Mouse (Mus musculus) liver, embryonic 12.5 days (tissue): ENCODE data around the gene Svs5. TPM values are rescaled to one million over a fixed set of nuclear protein-coding genes. Genes with fewer than 3 reads are reported as not detected.
"Not testable (repeated sequence)": the region's sequence is repeated elsewhere in the genome, so short reads cannot be mapped to it uniquely, and the experiment has no call there.

Experiments used
- ATAC-seq: fragments of 200-750 bp; cut with Nextera tagmentation; 2 replicates; pipeline ENCODE4 v1.8.0; 2017; ENCODE audit warnings: moderate number of reproducible peaks, mild to moderate bottlenecking, moderate library complexity
- H3K27ac ChIP-seq: fragments of 300-500 bp; sonication (generic); 2 replicates; pipeline ENCODE4 v1.5.1; 2016; ENCODE audit warnings: mild to moderate bottlenecking
- H3K27me3 ChIP-seq: fragments of 300-500 bp; sonication (generic); replicated peaks from 2 replicates; pipeline ENCODE4 v1.6.1; 2016; ENCODE audit warnings: mild to moderate bottlenecking, moderate library complexity
- H3K36me3 ChIP-seq: fragments of 300-500 bp; sonication (generic); 2 replicates; pipeline ENCODE4 v1.6.1; 2016; ENCODE audit warnings: mild to moderate bottlenecking, moderate library complexity
- H3K4me1 ChIP-seq: fragments of 300-500 bp; sonication (generic); 2 replicates; pipeline ENCODE4 v1.6.1; 2016
- H3K4me2 ChIP-seq: fragments of 300-500 bp; sonication (generic); 2 replicates; pipeline ENCODE4 v1.6.1; 2016; ENCODE audit warnings: mild to moderate bottlenecking, moderate library complexity
- H3K4me3 ChIP-seq: fragments of 300-500 bp; sonication (generic); 2 replicates; pipeline ENCODE4 v1.5.1; 2016; ENCODE audit warnings: mild to moderate bottlenecking, moderate library complexity
- H3K9ac ChIP-seq: fragments of 300-500 bp; sonication (generic); 2 replicates; pipeline ENCODE4 v1.6.1; 2016; ENCODE audit warnings: mild to moderate bottlenecking, moderate library complexity
- H3K9me3 ChIP-seq: fragments of 300-500 bp; sonication (generic); replicated peaks from 2 replicates; pipeline ENCODE4 v1.6.1; 2016; ENCODE audit warnings: mild to moderate bottlenecking, moderate library complexity
- WGBS: fragments of 180-500 bp; shearing (Covaris S2); methylation state at CpG from one replicate; pipeline ENCODE4 v1.1.7; 2016; ENCODE audit not compliant: insufficient replicate concordance; 5-methylcytosine and 5-hydroxymethylcytosine counted together
- polyA plus RNA-seq: library from polyadenylated mRNA; unstranded; fragments of >200 nt; fragmentation: Nextera tagmentation; extraction: Ambion mirVana; gene quantifications from 2 replicates; pipeline ENCODE4 v1.2.1, GENCODE M21; 2016

Svs5 gene
- not detected in 2 replicates for polyA plus RNA-seq

- H3K27ac ChIP-seq, H3K27me3 ChIP-seq, H3K4me1 ChIP-seq, ATAC-seq, H3K9me3 ChIP-seq, H3K9ac ChIP-seq, H3K4me2 ChIP-seq, H3K4me3 ChIP-seq, H3K36me3 ChIP-seq: not testable (repeated sequence)
- WGBS: 39% methylated on average over 3 of the region's 3 CpGs
Measured at GRCm38 (mm10) chr2:164332440-164332839, at the start of gene Svs5. TSS of gene Svs5 (plus strand) at chr2:164332740.

- H3K9ac ChIP-seq, H3K36me3 ChIP-seq, H3K27me3 ChIP-seq, H3K4me1 ChIP-seq, H3K4me2 ChIP-seq, ATAC-seq, H3K4me3 ChIP-seq, H3K9me3 ChIP-seq, H3K27ac ChIP-seq: not testable (repeated sequence)
- WGBS: 55% methylated on average over 1 of the region's 1 CpGs
Measured at GRCm38 (mm10) chr2:164288968-164289367, 43.6 kb upstream of the Svs5 start, which contains the start of gene Svs3a. TSS of gene Svs3a (plus strand) at chr2:164289268.

- ATAC-seq: no peak
- WGBS: 68% methylated on average over 5 of the region's 5 CpGs
- no peak overlapping the region for H3K27ac ChIP-seq
Measured at GRCm38 (mm10) chr2:164312599-164312998, 19.9 kb upstream of the Svs5 start.

GRCm38 (mm10) chr2:164315460-164315859 is 17.1 kb upstream of the Svs5 start:
- H3K27me3 ChIP-seq, H3K9me3 ChIP-seq: not testable (repeated sequence)

More at GRCm38 (mm10) chr2:164312599-164312998, 19.9 kb upstream of the Svs5 start:
- no peak overlapping the region for H3K4me2 ChIP-seq
- no peaks in the 10 kb centered on the region for H3K27me3 ChIP-seq
- H3K4me1 ChIP-seq: no peaks in the 10 kb centered on the region
- no peak overlapping the region for H3K4me3 ChIP-seq
- no peak overlapping the region for H3K9ac ChIP-seq
- no peaks in the 10 kb centered on the region for H3K9me3 ChIP-seq
- H3K36me3 ChIP-seq: no peaks in the 10 kb centered on the region

GRCm38 (mm10) chr2:164316451-164316850 is 16.1 kb upstream of the Svs5 start, which contains the start of gene Svs6:
TSS of gene Svs6 (plus strand) at chr2:164316751.
- WGBS: 55% methylated on average over 1 of the region's 1 CpGs
- not testable (repeated sequence) for H3K36me3 ChIP-seq, H3K4me1 ChIP-seq, H3K9ac ChIP-seq, H3K4me2 ChIP-seq, H3K9me3 ChIP-seq, H3K27ac ChIP-seq, H3K27me3 ChIP-seq, ATAC-seq, H3K4me3 ChIP-seq

More at GRCm38 (mm10) chr2:164315460-164315859, 17.1 kb upstream of the Svs5 start:
- H3K27ac ChIP-seq, H3K36me3 ChIP-seq, H3K4me3 ChIP-seq, ATAC-seq, H3K9ac ChIP-seq, H3K4me1 ChIP-seq, H3K4me2 ChIP-seq: not testable (repeated sequence)

- Histone ChIP-seq H3K4me3 (no peak overlapping the region), H3K4me1 (no peaks in the 10 kb centered on the region), H3K36me3 (no peaks in the 10 kb centered on the region), H3K9ac (no peak overlapping the region), H3K27ac (no peak overlapping the region), H3K27me3 (no peaks in the 10 kb centered on the region), H3K4me2 (no peak overlapping the region), H3K9me3 (no peaks in the 10 kb centered on the region)
- 70% methylated on average over 6 of the region's 6 CpGs for WGBS
- ATAC-seq: no peak
Measured at GRCm38 (mm10) chr2:164320983-164321382, 11.6 kb upstream of the Svs5 start.

- H3K36me3 ChIP-seq, H3K27me3 ChIP-seq, H3K4me2 ChIP-seq, H3K4me1 ChIP-seq, H3K27ac ChIP-seq, H3K9ac ChIP-seq, H3K4me3 ChIP-seq, ATAC-seq, H3K9me3 ChIP-seq: not testable (repeated sequence)
- WGBS: 50% methylated on average over 1 of the region's 1 CpGs
Measured at GRCm38 (mm10) chr2:164343732-164344131, 11.2 kb downstream of the Svs5 start.

- not testable (repeated sequence) for H3K4me3 ChIP-seq, H3K36me3 ChIP-seq, H3K4me1 ChIP-seq, H3K9me3 ChIP-seq, H3K27ac ChIP-seq, H3K9ac ChIP-seq, H3K27me3 ChIP-seq, H3K4me2 ChIP-seq, ATAC-seq
Measured at GRCm38 (mm10) chr2:164347697-164348096, 15.2 kb downstream of the Svs5 start.

- Histone ChIP-seq H3K27me3 (no peaks in the 10 kb centered on the region), H3K9ac (no peak overlapping the region), H3K9me3 (no peaks in the 10 kb centered on the region), H3K36me3 (no peaks in the 10 kb centered on the region), H3K4me1 (no peaks in the 10 kb centered on the region), H3K4me3 (no peak overlapping the region), H3K27ac (no peak overlapping the region), H3K4me2 (no peak overlapping the region)
- WGBS: 85% methylated on average over 3 of the region's 3 CpGs
- ATAC-seq: no peak
Measured at GRCm38 (mm10) chr2:164348980-164349379, 16.4 kb downstream of the Svs5 start.

GRCm38 (mm10) chr2:164352697-164353096 is 20.2 kb downstream of the Svs5 start:
- Histone ChIP-seq H3K4me1 (no peaks in the 10 kb centered on the region), H3K9me3 (no peaks in the 10 kb centered on the region), H3K4me2 (no peak overlapping the region), H3K9ac (no peak overlapping the region), H3K4me3 (no peak overlapping the region), H3K27ac (no peak overlapping the region), H3K36me3 (no peaks in the 10 kb centered on the region), H3K27me3 (no peaks in the 10 kb centered on the region; the same call in 1 of the 2 replicates)
- WGBS: 61% methylated on average over 3 of the region's 3 CpGs
- no peak for ATAC-seq

GRCm38 (mm10) chr2:164353356-164353755 is 20.8 kb downstream of the Svs5 start:
- Histone ChIP-seq H3K36me3 (no peaks in the 10 kb centered on the region), H3K4me3 (no peak overlapping the region), H3K9me3 (no peaks in the 10 kb centered on the region), H3K4me2 (no peak overlapping the region), H3K27me3 (no peaks in the 10 kb centered on the region; the same call in 1 of the 2 replicates), H3K27ac (no peak overlapping the region), H3K4me1 (no peaks in the 10 kb centered on the region), H3K9ac (no peak overlapping the region)
- WGBS: 69% methylated on average over 11 of the region's 11 CpGs
- no peak for ATAC-seq

- H3K4me2 ChIP-seq: no peak overlapping the region
- H3K36me3 ChIP-seq: no peaks in the 10 kb centered on the region
- WGBS: 61% methylated on average over 11 of the region's 11 CpGs
- no peak overlapping the region for H3K27ac ChIP-seq
- peaks cover 9% of the 10 kb centered on the region; the same call in 1 of the 2 replicates for H3K27me3 ChIP-seq
- no peaks in the 10 kb centered on the region for H3K4me1 ChIP-seq
- no peak overlapping the region for H3K9ac ChIP-seq
- H3K4me3 ChIP-seq: no peak overlapping the region
- no peaks in the 10 kb centered on the region for H3K9me3 ChIP-seq
- no peak for ATAC-seq
Measured at GRCm38 (mm10) chr2:164356177-164356967, 23.8 kb downstream of the Svs5 start.

- no peak overlapping the region for H3K9ac ChIP-seq
- peaks cover 10% of the 10 kb centered on the region; the same call in 1 of the 2 replicates for H3K27me3 ChIP-seq
- H3K9me3 ChIP-seq: no peaks in the 10 kb centered on the region
- H3K4me2 ChIP-seq: no peak overlapping the region
- 76% methylated on average over 3 of the region's 3 CpGs for WGBS
- H3K4me3 ChIP-seq: no peak overlapping the region
- no peak for ATAC-seq
- no peaks in the 10 kb centered on the region for H3K4me1 ChIP-seq
- no peaks in the 10 kb centered on the region for H3K36me3 ChIP-seq
- H3K27ac ChIP-seq: no peak overlapping the region
Measured at GRCm38 (mm10) chr2:164358373-164358772, 25.8 kb downstream of the Svs5 start.
